Mouse (Mus musculus): ENCODE measurements around the gene Kdm4c.

- no peak for TF ChIP-seq MAFK (IDR thresholded peaks at IDR 0.05; ENCODE audit: insufficient read depth, low read depth, low read length)
- TF ChIP-seq ZC3H11A (IDR thresholded peaks at IDR 0.05; ENCODE audit: borderline replicate concordance, low read depth, low read length): no peak
Observed at GRCm38 (mm10) chr4:74242176-74242575, at the start of gene Kdm4c.
